Mouse (Mus musculus) kidney, adult 8-10 months (tissue): ENCODE measurements around the gene Ric8b.

Experiments used
- DNase-seq, 2 experiments: peaks; one replicate each; pipeline ENCODE4 v3.0.0; 2022

Ric8b gene

GRCm38 (mm10) chr10:85013464-85013863 is 96.0 kb downstream of the Ric8b start:
- peak; percentile 12 to 36 for DNase-seq

- no peak for DNase-seq
These were observed 96.6 kb downstream of the Ric8b start for GRCm38 (mm10) chr10:85013924-85014428.

- DNase-seq = no peak
These were observed 97.1 kb downstream of the Ric8b start for GRCm38 (mm10) chr10:85014456-85014976.

- DNase-seq = no peak
These were observed 105.4 kb downstream of the Ric8b start for GRCm38 (mm10) chr10:85022647-85023312.

- DNase-seq = no peak
These were observed 105.9 kb downstream of the Ric8b start for GRCm38 (mm10) chr10:85023313-85023666.

GRCm38 (mm10) chr10:85025799-85026424 is 108.5 kb downstream of the Ric8b start:
- no peak for DNase-seq

GRCm38 (mm10) chr10:85027619-85028175 is 110.3 kb downstream of the Ric8b start:
- no peak for DNase-seq

GRCm38 (mm10) chr10:85035131-85035725 is 117.8 kb downstream of the Ric8b start:
- DNase-seq = no peak

GRCm38 (mm10) chr10:85038147-85038546 is 120.7 kb downstream of the Ric8b start:
- DNase-seq = no peak

GRCm38 (mm10) chr10:85038852-85039251 is 121.4 kb downstream of the Ric8b start:
- no peak for DNase-seq

- no peak for DNase-seq
These were observed 126.8 kb downstream of the Ric8b start for GRCm38 (mm10) chr10:85044191-85044711.

- peak; percentile 11 to 44 for DNase-seq
These were observed 127.6 kb downstream of the Ric8b start for GRCm38 (mm10) chr10:85044732-85045720.

GRCm38 (mm10) chr10:85046585-85046984 is 129.2 kb downstream of the Ric8b start:
- DNase-seq = peak in 1 of 2 experiments; percentile 11

- no peak for DNase-seq
These were observed 130.6 kb downstream of the Ric8b start for GRCm38 (mm10) chr10:85048008-85048407.

- DNase-seq = no peak
These were observed 133.3 kb downstream of the Ric8b start for GRCm38 (mm10) chr10:85050668-85051208.

- DNase-seq = no peak
These were observed 135.0 kb downstream of the Ric8b start for GRCm38 (mm10) chr10:85052451-85052850.

- no peak for DNase-seq
These were observed 137.5 kb downstream of the Ric8b start for GRCm38 (mm10) chr10:85054876-85055275.
